Mouse (Mus musculus) kidney, postnatal 36 days (tissue): ENCODE data around the gene Lbh.

ENCODE experiments used
- DNase-seq, 2 experiments: peaks; one replicate each; pipeline ENCODE4 v3.0.0; 2021 to 2022; ENCODE audit warnings: mixed read lengths in 2 of 2

Gene Lbh

GRCm38 (mm10) chr17:72977616-72978015 is 59.5 kb downstream of the Lbh start:
- DNase-seq, result no peak

GRCm38 (mm10) chr17:72982156-72982555 is 64.1 kb downstream of the Lbh start:
- no peak for DNase-seq

- DNase-seq, result no peak
These were observed 65.4 kb downstream of the Lbh start for GRCm38 (mm10) chr17:72983471-72983870.

- no peak for DNase-seq
These were observed 70.9 kb downstream of the Lbh start for GRCm38 (mm10) chr17:72989025-72989424.
